ENCODE assay signal across 9 mouse cellular contexts in genomic region chr16:22807468-22808070, GRCm38 (mm10). TPM values are rescaled to one million over a fixed set of nuclear protein-coding genes. Genes with fewer than 3 reads are reported as not detected.
DNase-seq lines count a peak whose midpoint lies in the region; ATAC-seq and TF ChIP-seq lines count a peak whose summit lies in the region.
"Had no signal": no experiment of that assay in that cellular context is flagged by ENCODE, and none has a peak within 500 bp of the region (broad histone marks: within the 10 kb centered on the region; RNA-seq: fewer than 3 reads in every experiment).

No protein-coding gene starts in this region.

- H3K4me2 ChIP-seq in heart, embryonic 14.5 days (ENCODE audit: low read length): peak overlapping the region; percentile 52

- TF ChIP-seq POLR2A in lung, adult 2 months (IDR thresholded peaks at IDR 0.05; ENCODE audit: borderline replicate concordance, extremely low read depth, low read depth, low read length): no peak

- H3K9me3 ChIP-seq in heart, embryonic 14.5 days (ENCODE audit: control insufficient read depth, low read length): no peaks in the 10 kb centered on the region

- H3K27me3 ChIP-seq in heart, embryonic 14.5 days (ENCODE audit: control insufficient read depth, insufficient read depth, low read length): 0 out of 2 replicates have a peak, but pooled peaks cover 3% of the 10 kb centered on the region

- no peak for ATAC-seq in heart, embryonic 14.5 days (ENCODE audit: insufficient number of reproducible peaks, insufficient read depth, low FRiP score, low read depth)
- peak; percentile 44; the same call in 1 of the 2 replicates for ATAC-seq in neutrophil, adult 5-6 weeks (ENCODE audit: extremely low read depth, insufficient number of reproducible peaks, low FRiP score, poor library complexity, severe bottlenecking)

- DNase-seq in CD4-positive, CD25-positive, alpha-beta regulatory T cell, adult 2 months (ENCODE audit: low read depth, low spot score): peak; percentile 78
- peak; percentile 32 for DNase-seq in T-cell, adult 2 months (ENCODE audit: low spot score)
- DNase-seq in cerebellum, postnatal 4 days (ENCODE audit: low spot score in 2 of 2): peak; percentile 32 to 71
- DNase-seq in kidney, postnatal 25 days: peak; percentile 57 to 76
- DNase-seq in lung, adult 2 months: peak; percentile 40
- DNase-seq in ovary, adult 18-20 months (ENCODE audit: low spot score): no peak

- TF ChIP-seq CTCF in lung, adult 2 months (IDR thresholded peaks at IDR 0.05; ENCODE audit: insufficient read depth, low read length): peak; percentile 48

- 13% methylated on average over 17 of the region's 17 CpGs for WGBS in heart, embryonic 14.5 days
- 6% methylated on average over 17 of the region's 17 CpGs for WGBS in lung, adult 2 months

- H3K36me3 ChIP-seq in heart, embryonic 14.5 days (ENCODE audit: control insufficient read depth, insufficient read depth, low read length): no peaks in the 10 kb centered on the region

- no peak overlapping the region for H3K9ac ChIP-seq in heart, embryonic 14.5 days (ENCODE audit: low read length)

- peaks cover 2 to 3% of the 10 kb centered on the region in 2 experiments; a peak in 1 of 4 replicates for H3K4me1 ChIP-seq in heart, embryonic 14.5 days (ENCODE audit: control insufficient read depth in 2 of 2, insufficient read depth in 2 of 2, low read length in 2 of 2)
- peaks cover 3% of the 10 kb centered on the region; the same call in 1 of the 2 replicates for H3K4me1 ChIP-seq in lung, adult 2 months (ENCODE audit: control insufficient read depth, insufficient read depth, low read length)

- no peak overlapping the region; a peak in 1 of 4 replicates for H3K4me3 ChIP-seq in heart, embryonic 14.5 days (ENCODE audit: control insufficient read depth in 1 of 2, insufficient read depth in 1 of 2, low read depth in 1 of 2, low read length in 2 of 2)
- no peak overlapping the region for H3K4me3 ChIP-seq in lung, adult 2 months (replicated peaks; ENCODE audit: extremely low read depth, low read depth, low read length)

- H3K27ac ChIP-seq in heart, embryonic 14.5 days (replicated peaks in 1 of 2; ENCODE audit: control insufficient read depth in 1 of 2, insufficient read depth in 1 of 2, low read depth in 2 of 2, low read length in 2 of 2): no peak overlapping the region

RNA-seq across cellular contexts. Expression of gene Crygs, which starts 3.8 kb away (rescaled TPM):
- not detected in 2 replicates for polyA plus RNA-seq in heart, embryonic 14.5 days (2014; fragmentation: Nextera tagmentation; extraction: Ambion mirVana)
- not detected in 2 replicates for polyA plus RNA-seq in lung, adult 2 months (2012; rRNA removed)
- total RNA-seq in neutrophil, adult 5-6 weeks (2017): not detected in 2 replicates
- polyA plus RNA-seq: gonadal fat pad, adult 2 months had no signal

RNA-seq across cellular contexts. Expression of gene Tbccd1, which starts 49.9 kb away (rescaled TPM):
- polyA plus RNA-seq in heart, embryonic 14.5 days (2014; fragmentation: Nextera tagmentation; extraction: Ambion mirVana): 19.3 TPM in 2 replicates
- 8.3 and 12.5 TPM in 2 replicates for polyA plus RNA-seq in lung, adult 2 months (2012; rRNA removed)
- total RNA-seq in neutrophil, adult 5-6 weeks (2017): 19.2 and 22.8 TPM in 2 replicates

RNA-seq across cellular contexts. Expression of gene Dnajb11, which starts 50.1 kb away (rescaled TPM):
- polyA plus RNA-seq in heart, embryonic 14.5 days (2014; fragmentation: Nextera tagmentation; extraction: Ambion mirVana): 86.4 and 97.4 TPM in 2 replicates
- 18.1 and 18.6 TPM in 2 replicates for polyA plus RNA-seq in lung, adult 2 months (2012; rRNA removed)
- total RNA-seq in neutrophil, adult 5-6 weeks (2017): 98.7 and 103 TPM in 2 replicates
